Mouse (Mus musculus) hindbrain, embryonic 10.5 days (tissue): ENCODE measurements at regions not wholly inside any gene's neighbourhood (a gene's known extent, or its start where the extent isn't known, plus 50 kb on each side); places are given as distances from the start of the nearest gene placed in this dataset.

Experiments used
- DNase-seq: peaks from one replicate; pipeline ENCODE4 v3.0.0-alpha.2; 2017; ENCODE audit warnings: low spot score
- H3K27ac ChIP-seq: fragments of 300-500 bp; sonication (generic); 2 replicates; pipeline ENCODE4 v1.5.1; 2016; ENCODE audit warnings: mild to moderate bottlenecking, moderate library complexity
- H3K27me3 ChIP-seq: fragments of 300-500 bp; sonication (generic); 2 replicates; pipeline ENCODE4 v1.6.1; 2016; ENCODE audit warnings: mild to moderate bottlenecking; ENCODE audit not compliant: poor library complexity, insufficient read depth, severe bottlenecking
- H3K36me3 ChIP-seq: fragments of 300-500 bp; sonication (generic); 2 replicates; pipeline ENCODE4 v1.6.1; 2016; ENCODE audit warnings: mild to moderate bottlenecking, moderate library complexity
- H3K4me1 ChIP-seq: fragments of 300-500 bp; sonication (generic); replicated peaks from 2 replicates; pipeline ENCODE4 v1.6.1; 2016; ENCODE audit warnings: mild to moderate bottlenecking
- H3K4me3 ChIP-seq: fragments of 300-500 bp; sonication (generic); 2 replicates; pipeline ENCODE4 v1.5.1; 2016; ENCODE audit warnings: mild to moderate bottlenecking, moderate library complexity
- H3K9me3 ChIP-seq: fragments of 300-500 bp; sonication (generic); 2 replicates; pipeline ENCODE4 v1.6.1; 2016; ENCODE audit warnings: mild to moderate bottlenecking, moderate library complexity
- WGBS: fragments of 180-500 bp; shearing (Covaris S2); methylation state at CpG from one replicate; pipeline ENCODE4 v1.1.7; 2016; 5-methylcytosine and 5-hydroxymethylcytosine counted together

DNA sequence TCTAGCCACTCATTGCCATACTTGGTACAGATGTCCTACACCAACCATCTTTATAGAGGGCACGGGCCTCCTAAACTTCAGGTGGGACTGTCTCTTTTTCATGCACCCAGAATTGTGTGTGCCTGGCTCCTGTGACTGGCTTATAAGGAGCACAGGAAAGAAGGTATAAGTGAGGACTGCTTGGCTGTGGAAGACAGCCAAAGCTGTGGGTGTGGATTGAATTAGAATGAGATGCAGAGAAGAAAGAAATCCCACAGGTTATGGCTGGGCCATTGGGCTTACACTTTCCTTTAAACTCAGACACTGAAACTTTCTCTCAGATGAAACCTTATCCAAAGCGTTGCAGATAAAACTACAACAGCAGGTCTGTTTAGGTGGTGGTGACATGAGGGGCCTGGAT lies 239.5 kb upstream of the Fam160b2 start:
- H3K36me3 ChIP-seq, result no peaks in the 10 kb centered on the region
- H3K27me3 ChIP-seq, result no peaks in the 10 kb centered on the region
- H3K9me3 ChIP-seq, result no peaks in the 10 kb centered on the region
- no peak overlapping the region for H3K27ac ChIP-seq
- 81% methylated on average over 2 of the region's 2 CpGs for WGBS
- H3K4me1 ChIP-seq, result peaks cover 10% of the 10 kb centered on the region
- no peak overlapping the region for H3K4me3 ChIP-seq
- no peak for DNase-seq

DNA sequence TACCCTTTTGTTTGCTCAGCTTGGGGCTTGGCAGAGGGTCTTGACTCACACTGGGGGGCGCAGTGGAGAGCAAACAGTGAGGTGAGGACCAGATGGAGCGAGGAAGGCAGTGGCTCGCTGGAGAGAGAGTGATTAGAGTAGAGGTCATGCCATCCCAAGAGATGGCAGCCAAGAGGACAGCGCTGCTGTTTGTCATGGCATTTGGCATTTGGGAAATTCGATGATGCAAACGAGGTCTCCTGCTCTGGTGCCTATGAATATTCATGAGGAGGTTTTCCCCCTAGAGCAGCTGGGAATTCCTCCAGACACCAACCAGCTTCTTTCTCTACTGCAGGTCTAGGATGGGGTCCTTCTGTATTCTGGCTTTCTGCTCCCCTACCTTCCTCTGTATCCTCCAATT lies 237.9 kb upstream of the Fam160b2 start:
- no peaks in the 10 kb centered on the region for H3K36me3 ChIP-seq
- H3K9me3 ChIP-seq, result no peaks in the 10 kb centered on the region
- no peaks in the 10 kb centered on the region for H3K27me3 ChIP-seq
- H3K4me3 ChIP-seq, result peak overlapping the region; percentile 25; the same call in 1 of the 2 replicates
- DNase-seq, result peak; percentile 20
- 6% methylated on average over 6 of the region's 6 CpGs for WGBS
- H3K4me1 ChIP-seq, result peaks cover 10% of the 10 kb centered on the region
- no peak overlapping the region for H3K27ac ChIP-seq

DNA sequence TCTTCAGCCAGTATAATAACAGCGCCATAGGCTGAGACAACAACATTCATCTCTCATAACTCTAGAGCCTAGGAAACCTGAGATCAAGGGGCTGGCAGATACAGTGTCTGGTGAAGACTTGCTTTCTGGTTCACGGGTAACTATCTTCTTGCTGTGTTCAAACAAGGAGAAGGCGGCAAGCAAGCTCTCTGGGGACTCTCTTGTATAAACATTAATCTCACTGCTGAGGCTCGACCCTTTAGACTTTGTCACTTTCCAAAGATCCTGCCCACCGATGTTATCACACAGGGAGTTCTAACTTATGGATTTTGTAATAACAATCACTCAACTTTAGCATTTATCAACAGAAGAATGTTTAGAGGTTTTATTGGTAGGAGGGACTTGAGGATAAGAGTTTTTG lies 233.6 kb upstream of the Fam160b2 start:
- Histone ChIP-seq H3K27ac (no peak overlapping the region), H3K4me3 (no peak overlapping the region), H3K9me3 (0 out of 2 replicates have a peak, but pooled peaks cover 2% of the 10 kb centered on the region), H3K4me1 (peaks cover 18% of the 10 kb centered on the region), H3K27me3 (no peaks in the 10 kb centered on the region), H3K36me3 (no peaks in the 10 kb centered on the region)
- 64% methylated on average over 5 of the region's 5 CpGs for WGBS
- DNase-seq, result no peak

DNA sequence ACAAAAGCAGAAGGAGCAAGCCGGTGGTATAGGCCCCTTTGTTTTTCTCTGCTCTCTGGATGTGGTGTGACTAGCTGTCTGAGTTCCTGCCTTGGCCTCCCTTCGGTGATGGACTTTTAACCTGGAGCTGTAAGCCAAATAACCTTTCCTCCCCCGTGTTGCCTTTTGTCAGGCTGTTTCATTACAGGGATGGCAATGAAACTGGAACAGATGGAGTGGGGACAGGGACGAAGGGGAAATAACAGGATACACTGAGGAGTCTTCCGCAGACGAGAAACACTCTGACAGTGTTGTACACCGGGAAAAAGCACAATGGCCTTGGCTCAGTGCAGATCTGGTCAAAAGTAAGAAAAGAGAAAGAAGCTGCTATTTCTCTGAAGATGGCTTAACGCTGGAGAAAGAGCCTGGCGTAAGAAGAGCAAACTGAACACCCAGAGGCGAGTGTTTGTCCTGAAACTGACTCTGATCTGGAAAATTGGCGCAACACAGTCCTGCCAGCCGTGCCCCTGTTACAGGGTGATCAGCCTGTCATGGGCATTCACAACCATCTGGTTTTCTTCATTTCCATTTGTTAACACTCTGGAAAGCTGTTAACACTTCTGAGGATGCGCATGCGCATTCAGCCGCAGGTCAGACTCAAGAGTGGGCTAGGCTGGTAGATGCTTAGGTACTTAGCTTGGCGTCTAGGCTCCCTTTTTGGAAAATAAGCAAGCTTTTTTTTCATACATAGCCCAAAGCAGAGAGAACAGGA lies 233.0 kb upstream of the Fam160b2 start:
- Histone ChIP-seq H3K9me3 (0 out of 2 replicates have a peak, but pooled peaks cover 2% of the 10 kb centered on the region), H3K4me1 (peaks cover 14% of the 10 kb centered on the region), H3K27me3 (no peaks in the 10 kb centered on the region), H3K27ac (no peak overlapping the region), H3K36me3 (no peaks in the 10 kb centered on the region), H3K4me3 (no peak overlapping the region)
- DNase-seq, result no peak
- WGBS, result 74% methylated on average over 16 of the region's 16 CpGs

DNA sequence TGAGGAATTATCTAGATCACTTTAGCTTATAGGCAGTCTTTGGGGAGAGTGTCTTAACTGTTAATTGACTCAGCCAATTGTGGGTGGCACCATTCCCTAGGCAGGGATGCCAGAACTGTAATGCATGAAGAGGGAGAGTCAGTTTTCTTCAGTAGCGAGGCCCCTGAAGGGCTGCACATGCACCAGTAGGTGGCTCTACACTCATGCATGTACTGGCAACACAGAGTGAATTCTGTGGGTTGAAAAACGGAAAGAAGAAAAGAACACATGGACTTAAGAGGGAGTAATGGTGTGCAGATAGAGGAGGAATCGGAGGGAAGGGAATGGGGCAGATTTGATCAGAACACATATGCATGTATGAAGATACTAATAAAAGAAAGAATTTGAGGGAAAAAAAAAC lies 232.4 kb upstream of the Fam160b2 start:
- H3K27me3 ChIP-seq, result no peaks in the 10 kb centered on the region
- H3K9me3 ChIP-seq, result 0 out of 2 replicates have a peak, but pooled peaks cover 2% of the 10 kb centered on the region
- H3K36me3 ChIP-seq, result no peaks in the 10 kb centered on the region
- H3K27ac ChIP-seq, result no peak overlapping the region
- DNase-seq, result no peak
- no peak overlapping the region for H3K4me3 ChIP-seq
- H3K4me1 ChIP-seq, result peaks cover 8% of the 10 kb centered on the region
- 73% methylated on average over 3 of the region's 3 CpGs for WGBS
